Mouse (Mus musculus): ENCODE results near the gene Nfib.

Nfib gene

DNA sequence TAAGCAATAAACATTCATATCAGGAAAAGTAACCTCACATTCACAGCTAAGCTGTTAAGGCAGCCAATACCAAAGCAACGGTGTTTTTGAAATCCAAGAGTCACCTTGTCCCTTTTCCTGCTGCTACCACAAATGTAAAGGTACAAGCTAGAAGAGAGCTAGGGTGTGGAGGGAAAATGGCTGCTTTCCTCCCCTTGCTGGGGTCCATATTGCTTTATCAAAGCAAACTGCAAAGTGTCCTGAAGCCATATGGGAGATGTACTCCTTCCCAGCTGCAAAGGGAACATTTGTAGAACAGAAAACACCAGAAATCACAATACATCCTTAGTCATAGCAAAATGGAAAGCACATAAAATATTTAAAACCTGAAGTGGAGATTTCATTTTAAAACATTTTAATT lies 456.6 kb downstream of the Nfib start:
- no peak for DNase-seq (ENCODE audit: low spot score in 2 of 2)

DNA sequence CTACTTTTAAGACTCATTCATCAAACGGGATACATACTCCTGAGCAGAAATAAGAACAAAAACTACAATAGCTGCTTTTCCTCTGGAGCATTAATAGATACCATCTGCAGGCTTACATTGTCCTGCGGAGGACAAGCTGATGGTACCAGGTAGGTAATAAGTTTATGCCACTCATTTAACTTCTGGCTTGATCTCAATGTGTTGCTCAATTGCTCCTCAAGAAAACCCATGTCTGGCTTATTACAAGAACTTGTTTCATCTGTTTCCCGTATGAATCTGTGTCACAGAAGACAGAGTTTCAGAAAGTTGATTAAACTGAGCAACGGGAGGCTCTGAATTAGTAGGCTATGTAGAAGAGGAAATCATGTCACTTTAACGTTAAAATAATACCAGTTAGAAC lies 457.5 kb downstream of the Nfib start:
- DNase-seq (ENCODE audit: low spot score in 2 of 2): no peak

DNA sequence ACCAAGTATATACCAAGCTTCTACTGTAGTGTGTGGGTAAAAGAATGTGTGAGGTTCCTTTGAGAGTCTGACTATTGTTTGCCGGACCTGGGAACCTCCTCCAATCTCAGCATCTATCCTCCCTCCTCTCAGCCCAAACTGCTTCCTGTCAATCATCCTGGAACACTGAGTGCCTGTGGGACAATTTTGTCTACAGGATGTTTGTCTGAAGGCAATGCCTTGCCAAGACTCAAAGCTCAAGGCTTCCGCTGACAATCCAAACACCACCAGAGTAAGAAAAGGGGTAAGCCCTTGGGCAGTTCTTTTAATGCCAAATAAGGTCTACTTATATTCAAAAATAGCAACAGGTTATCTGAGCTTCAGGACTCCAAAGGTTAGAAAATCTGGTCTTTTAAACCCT lies 459.3 kb downstream of the Nfib start:
- no peak for DNase-seq (ENCODE audit: low spot score in 2 of 2)
